Mouse (Mus musculus): ENCODE results near the gene Ppt1.

Gene Ppt1

DNA sequence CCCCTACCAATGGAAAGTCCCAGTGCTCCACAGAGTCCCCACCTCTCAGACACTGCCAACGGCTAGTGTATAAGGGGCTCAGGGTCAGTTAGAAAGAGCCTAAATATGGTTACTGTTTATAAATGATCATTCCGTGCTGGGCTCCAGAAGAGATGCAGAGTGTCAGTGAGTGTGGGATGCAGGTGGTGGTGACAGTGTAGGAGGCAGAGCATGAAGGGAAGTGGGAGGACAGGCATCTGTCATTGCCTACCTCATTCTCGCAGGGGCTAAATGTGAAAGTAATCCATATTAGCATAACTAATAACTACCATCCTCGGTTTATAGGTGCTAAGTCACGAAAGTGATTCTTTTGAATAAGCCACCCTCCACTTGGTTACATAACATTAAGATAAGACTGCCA is 34.7 kb downstream of the Ppt1 start:
- no peak for DNase-seq

DNA sequence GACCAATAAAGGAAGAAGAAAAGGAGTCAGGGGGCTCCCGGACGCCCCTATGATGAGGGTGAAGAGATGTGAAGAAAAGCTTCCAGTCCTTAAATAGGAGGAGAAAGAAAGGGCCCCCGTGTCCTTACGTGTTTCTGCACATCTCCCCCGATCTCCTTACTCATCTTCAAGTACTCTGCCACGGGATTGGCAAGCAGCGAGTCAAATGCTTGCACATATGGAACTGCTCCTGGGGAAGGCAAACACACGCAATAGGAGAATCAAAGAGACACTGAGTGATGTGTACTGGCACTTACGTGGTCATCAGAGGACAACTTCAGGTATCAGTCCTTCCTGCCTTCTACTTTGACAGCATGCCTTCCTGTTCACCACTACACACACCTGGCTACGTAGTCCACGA is 35.2 kb downstream of the Ppt1 start:
- DNase-seq: no peak

DNA sequence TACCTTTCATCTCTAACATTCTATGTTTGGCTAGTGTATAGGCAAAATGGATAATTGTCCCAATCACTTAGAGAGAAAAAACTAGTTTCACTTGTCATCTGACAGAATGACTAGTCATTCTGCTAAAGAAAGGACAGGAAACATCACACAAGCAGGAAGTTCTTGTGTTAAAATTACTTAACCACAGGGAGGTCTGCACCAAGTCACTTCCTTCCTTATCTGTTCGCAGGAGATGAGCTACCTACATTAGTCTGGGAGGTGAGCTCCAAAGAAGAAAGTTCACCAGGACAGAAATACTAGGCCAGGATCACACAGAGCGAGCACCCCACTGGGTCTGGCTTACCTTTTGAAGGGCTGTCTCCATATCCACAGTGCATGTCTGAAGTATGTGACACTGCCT is 35.9 kb downstream of the Ppt1 start:
- no peak for DNase-seq

DNA sequence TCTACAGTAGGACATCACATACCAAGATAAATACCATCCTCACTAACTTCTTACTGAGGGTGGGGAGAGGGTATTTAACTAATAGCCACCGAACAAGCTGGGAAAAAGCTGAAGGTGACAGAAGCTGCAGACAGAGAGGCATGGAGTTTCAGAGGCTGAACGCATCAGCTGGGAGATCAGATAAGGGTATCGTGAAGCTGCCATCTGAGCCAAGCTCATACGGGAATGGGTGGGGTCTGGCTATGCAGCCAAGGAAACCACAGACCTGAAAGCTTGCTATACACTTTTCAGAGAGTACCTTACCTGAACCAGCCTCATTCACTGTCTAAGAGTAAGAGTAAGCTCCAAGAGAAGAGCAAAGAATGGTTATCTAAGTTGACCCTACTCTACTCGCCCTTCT is 37.0 kb downstream of the Ppt1 start:
- DNase-seq: no peak

DNA sequence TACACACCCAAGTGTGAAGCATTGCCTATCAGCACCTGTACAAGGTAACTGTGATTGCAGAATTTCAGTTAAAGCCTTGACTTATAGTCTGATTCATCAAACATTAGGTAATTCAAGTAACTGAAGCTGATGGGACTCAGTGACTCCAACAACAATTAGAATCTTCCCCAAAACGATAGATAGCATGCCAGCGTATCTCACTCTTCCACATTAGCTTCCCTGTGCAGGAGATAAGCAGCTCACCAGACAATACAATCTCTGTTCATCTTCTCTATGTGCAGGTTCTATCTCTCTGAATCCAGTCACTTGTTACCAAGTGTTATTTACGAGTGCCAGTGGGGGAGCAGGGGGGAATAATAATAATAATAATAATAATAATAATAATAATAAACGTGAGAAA is 37.5 kb downstream of the Ppt1 start:
- no peak for DNase-seq

DNA sequence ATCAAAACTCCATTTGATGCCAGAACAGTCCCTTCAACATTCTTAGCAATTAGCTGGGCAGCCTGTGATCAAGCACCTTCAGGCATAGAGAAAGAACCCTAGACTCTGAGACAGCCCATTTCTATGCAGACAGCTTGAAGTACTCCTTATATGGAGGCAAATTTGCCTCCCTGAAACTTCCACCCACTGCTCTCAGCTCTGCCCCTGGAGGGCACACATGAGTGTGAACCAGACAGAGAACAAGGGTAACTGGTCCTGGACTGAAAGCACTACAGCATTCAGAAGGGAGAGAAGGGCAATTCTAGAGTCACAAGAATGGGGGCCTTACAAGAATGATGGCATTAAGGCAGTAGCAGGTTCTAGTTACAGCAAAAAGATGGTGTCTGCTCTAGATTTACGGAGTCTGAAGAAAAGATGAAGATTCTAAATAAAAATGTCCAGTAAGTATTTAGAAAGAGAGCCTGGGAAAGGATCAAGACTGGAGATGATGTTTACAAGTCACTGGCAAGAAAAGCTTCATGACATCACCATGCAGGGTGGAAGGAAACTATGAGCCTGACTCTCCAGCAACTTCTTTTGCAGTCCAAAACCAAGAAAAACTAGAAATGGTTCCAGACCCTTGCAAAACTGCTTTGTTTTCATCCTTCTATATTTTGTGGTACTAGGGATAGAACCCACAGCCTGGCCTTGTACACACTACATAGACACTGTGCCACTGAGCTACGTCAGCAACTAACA is 42.5 kb downstream of the Ppt1 start:
- DNase-seq: peak; percentile 34

DNA sequence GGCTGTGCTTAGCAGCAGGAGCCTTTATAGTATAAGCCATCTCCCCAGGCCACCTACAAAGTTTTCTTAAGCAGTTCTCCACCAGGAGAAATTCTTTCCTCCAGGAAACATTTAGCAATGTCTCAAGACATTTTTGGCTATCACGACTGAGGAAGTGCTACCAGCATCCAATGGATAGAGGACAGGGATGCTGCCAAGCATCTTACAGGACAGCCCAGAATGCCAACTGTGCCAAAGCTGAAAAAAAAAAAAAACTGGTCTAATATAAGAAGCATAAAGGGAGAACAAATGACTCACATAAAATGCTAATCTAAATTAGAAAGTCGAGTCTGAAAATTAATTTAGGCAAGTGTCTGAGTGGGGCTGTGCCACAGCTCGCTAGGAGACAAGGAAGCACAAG is 46.5 kb downstream of the Ppt1 start:
- no peak for DNase-seq

DNA sequence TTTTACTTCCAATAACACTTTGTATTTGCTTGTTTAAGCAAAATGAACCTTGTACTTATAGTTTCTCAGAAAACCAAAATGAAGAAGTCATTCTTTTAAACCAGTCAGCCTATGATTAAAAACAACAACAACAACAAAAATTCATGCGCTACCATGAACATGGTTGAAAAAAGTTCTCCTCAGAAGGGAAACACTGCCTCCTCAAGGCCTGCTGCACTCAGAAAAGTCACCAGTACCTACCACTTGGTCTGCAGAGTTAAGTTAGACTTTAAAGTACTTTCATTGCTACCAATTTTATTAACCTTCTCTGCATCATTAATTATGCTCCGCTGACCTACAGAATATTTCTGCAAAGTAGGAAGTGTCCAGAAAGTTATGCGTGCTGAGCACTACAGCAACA is 47.3 kb downstream of the Ppt1 start:
- no peak for DNase-seq

DNA sequence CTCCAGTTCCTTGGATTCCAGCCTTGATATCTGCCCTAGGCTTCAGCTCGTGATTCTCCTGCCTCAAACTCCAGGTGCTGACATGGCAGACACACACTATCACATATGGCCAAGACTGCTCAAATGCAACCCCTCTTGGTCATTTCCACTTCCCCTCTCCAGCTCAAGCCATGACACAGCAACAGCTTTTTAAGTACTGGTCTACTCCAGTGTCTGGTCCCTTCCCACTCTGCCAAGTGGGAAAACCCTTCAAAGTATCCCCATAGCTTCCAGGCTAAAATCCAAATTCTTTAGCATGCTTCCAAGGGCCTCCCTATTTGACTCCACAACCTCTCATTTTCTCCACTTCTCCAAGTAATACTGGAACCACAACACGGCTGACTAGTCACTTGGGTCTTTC is 48.0 kb downstream of the Ppt1 start:
- DNase-seq: no peak

DNA sequence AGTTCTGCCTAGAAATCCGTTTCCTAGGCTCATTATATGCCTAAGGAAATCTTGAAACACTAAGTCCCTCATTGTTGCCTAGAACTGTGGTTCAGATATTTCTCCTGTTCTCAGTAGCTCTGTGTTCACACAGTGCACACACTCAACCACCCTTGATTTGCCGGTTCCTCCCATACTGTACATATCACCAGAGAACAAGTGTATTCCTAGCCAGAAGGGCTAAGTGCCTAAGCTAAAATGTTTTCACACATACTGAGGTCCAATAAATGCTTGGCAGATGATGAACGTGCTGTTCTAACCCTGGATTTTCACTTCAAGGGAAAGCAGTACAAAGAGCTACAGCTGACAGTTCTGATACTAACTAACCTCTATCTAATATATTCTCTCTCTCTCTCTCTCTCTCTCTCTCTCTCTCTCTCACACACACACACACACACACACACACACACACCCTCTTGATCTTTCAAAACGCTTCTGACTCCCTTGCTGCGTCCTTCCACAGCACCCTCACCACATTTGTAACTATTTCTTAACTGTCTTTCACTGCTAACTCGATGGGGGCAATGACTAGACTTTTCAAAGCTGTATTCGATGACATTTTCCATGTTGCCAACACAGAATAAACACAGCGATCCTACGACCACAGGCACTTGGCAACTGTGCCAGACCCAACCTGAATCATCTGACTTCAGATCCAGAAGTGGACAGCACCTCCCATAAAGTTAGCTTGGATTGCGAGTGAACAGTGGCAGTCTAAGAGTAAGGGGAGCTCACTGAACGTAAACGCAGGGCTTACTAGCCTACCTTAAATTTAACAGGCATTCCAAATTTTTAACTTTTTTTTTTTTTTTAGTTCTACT is 48.7 kb downstream of the Ppt1 start:
- DNase-seq: no peak

DNA sequence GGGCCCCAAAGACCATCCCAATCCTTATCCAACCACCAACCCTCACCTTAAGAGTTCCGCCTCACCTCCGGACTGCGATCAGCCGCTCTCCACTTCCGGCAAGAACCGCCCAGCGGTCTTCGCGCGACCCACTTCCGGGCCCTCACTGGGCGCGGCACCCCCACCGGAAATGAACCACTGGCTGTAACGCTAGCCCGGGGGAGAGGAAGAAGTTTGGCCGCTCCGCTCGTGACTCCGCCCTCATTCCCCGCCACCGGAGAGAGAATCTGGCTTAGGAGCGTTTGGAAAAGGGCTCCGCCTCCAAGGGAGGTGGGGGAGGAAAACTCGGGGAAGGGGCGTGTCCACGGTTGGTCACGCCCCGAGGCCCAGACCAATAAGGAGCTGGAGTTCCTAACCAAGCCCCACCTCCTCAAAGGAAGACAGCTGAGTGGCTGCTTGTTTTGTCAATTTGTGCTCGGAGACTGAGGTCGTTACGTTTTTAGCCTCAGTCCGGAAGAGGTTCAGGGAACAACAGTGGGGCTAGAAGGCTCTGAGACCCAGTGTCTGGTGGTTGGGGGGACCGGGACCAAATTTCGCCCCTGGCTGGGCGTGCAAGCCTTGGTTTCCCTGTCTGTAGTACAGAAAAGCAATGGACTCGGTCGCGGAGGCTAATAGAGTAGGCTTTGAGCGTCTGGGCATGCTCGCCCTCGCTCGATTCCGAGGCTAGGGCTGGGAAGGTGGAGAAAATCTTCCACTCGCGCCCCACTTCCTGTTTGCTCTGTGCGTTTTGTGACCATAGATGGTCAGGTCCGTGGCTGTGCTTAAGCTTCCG is 49.9 kb downstream of the Ppt1 start, which contains the start of gene Cap1:
TSS of gene Cap1 (minus strand) at position 289 of the 811 bp plus-strand sequence.
- DNase-seq: peak; percentile 91

DNA sequence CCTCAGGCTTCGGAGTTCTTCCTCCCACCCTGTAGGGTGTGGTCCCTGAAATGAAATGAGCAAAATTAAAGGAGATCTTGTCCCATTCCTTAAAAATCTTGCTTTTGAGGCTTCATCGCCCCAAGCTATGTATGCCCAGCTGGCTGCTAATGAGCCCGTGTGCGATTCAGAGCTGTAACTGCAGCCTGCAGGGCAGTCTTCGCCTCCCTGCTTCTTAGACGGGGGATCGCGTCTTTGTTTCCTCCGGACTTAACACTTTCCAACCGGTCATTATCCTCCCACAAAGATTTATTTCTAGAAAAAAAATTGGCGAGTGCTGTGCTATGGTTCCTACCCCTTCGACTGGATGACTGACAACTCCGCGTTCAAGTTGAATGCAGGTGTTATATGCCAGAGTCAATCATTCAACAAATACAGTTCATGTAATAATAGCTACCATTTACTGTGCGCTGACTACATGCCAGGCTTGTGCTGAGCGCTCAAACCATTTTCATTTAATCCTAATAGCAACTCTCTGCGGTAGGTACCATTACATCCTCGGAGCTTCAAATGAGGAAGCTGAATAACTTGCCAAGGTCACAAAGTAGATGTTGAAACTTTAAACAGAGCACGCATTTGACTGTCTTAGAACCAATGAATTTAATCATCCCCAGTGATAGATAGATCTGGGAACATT is 50.7 kb downstream of the Ppt1 start:
- DNase-seq: no peak

DNA sequence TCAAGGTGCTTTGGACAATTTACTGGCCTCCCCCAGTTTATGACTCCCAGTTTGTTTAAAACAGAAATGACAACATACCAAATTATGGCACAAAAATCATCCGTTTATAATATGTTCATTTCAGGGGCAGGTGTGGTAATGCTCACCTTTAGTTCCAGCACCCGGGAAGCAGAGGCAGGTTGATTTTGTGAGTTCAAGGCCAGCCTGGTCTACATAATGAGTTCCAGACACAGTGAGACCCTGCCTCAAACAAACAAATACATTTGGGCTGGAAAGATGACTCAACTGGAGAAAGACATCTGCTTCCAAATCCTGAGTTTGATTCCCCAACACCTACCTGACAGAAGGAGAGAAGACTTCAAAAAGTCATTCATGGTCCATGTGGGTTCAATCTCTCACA is 51.3 kb downstream of the Ppt1 start:
- DNase-seq: no peak

DNA sequence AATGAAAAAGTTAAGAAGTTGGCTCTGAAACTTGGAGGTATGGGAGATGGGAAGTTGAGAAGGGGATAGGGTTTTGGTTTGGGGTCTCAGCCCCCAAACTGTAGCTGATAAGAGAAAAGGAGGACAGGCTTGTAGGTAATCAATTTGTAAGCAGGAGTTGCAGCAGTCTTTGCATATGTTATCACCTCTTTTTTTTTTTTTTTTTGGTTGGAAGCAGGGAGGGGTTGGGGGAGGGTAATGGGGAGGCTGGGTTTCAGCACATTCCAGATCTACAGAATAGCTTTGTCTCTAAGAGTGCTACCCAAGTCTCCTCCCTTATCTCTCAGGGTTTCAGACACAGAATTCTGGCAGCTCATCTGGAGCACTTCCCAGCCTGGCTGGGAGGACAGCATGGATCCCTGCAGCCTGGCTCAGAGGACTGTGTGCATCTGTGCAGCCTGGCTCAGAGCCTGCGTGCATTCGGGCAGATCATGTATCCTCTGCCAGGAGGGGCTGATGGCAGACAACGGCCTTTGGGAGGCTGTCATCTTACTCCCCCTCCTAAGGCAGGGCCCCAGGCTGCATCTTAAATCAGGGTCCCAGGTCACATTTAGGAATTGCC is 54.9 kb downstream of the Ppt1 start:
- no peak for DNase-seq

DNA sequence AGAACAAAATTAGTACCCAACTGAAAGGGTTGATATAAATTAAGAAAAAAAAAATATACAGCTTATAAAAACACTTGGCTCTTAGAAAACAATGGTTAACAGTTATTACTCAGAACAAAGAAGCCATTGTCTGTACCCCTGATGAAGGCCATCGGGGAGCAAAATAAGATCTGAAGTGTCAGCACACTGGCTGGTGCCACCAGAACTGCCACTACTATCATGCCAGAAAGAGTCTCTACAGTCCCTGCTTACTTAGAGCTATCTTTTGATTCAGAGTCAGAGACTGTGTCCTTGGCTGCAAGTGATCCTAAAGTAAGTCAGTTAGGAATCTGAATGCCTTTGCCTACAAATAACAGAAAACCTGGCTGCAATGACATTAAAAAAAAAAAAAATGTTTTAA is 55.6 kb downstream of the Ppt1 start:
- no peak for DNase-seq

DNA sequence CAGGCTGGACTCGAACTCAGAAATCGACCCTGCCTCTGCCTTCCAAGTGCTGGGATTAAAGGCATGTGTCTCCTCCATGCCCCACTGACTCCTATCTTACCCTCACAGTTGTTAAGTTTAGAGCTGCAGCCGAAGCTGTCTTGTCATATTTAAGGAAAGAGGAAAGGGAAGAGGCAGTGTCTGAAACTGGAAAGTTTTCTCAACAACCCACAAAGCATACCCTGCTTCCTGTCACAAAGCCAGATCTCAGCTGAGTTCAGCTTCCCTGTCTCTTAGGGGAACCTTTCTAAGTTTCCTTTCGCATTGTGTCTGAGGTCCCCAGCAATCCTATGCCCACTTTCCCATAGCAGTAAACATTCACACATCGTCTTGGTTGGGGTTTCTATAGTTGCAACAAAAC is 56.1 kb downstream of the Ppt1 start:
- no peak for DNase-seq

DNA sequence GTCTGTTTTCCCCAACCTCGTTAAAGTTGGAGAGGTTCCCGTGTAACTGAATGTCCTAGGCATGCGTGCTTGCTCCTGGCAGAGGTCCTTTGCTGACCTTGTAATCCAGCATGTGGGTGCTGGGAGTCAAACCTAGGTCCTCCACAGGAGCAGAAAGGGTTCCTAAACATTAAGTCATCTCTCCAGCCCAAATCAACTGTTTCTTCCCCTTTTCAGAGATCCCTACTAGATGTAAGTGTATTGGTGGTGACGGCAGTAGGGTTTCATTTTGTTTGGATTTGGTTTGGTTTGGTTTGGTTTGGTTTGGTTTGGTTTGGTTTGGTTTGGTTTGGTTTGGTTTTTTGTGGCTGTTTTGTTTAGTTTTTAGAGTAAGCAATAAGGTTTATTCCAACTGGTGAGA is 61.7 kb downstream of the Ppt1 start:
- no peak for DNase-seq

DNA sequence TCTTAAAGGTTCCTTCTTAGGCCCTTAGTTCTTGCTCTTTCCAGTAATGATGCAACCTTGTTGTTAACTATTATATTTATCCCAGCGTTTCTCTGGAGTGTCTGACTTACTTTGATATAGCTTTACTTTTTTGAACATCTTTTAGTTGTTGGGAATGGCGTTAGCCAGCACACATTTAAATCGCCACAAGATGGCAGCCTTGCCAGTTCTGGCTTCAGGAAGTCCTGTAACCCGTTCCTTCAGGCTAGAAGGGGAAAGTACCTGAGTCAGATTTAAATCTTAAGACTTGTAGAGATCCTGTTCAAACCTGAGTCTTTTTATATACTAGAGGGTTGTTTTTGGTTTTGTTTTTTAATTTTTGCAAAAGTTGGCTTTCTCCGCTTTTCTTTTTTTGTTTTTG is 62.3 kb downstream of the Ppt1 start:
- peak; percentile 85 for DNase-seq

DNA sequence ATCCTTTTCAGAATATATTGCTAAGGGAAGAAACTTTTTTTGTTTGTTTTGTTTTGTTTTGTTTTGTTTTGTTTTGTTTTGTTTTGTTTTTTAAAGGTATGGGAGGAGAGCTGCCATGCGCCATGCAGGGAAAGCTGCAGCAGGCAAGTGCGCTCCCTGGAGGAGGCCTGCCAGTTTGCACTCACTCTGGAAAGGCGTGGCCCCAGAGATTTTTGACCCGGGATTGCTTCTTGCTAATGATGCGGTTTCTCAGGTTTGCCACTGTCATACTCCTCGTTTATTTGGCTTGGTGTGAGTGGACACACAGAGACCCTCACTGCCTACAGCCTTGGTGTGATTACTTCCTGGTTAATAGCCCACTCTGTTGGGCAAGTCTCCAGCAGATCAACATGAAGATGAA is 66.1 kb downstream of the Ppt1 start:
- peak; percentile 69 for DNase-seq

DNA sequence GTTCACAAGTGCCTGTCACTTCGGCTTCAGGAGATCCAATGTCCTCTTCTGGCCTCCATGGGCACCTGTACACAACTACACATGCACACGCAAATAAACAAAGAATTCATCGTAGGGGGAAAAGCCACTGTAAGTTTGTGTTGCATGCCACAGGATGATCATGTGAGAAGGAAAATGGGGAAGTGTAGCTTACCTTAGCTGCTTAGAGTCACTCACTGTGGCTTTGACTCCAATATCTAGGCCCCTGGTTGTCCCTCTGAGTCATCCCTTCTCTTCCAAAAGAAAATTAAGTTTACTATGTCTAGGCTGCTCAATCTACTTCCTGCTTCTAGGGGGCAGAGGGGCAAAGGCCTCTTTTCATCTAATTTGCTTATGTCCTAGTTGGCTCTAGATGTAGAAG is 67.7 kb downstream of the Ppt1 start:
- DNase-seq: no peak

DNA sequence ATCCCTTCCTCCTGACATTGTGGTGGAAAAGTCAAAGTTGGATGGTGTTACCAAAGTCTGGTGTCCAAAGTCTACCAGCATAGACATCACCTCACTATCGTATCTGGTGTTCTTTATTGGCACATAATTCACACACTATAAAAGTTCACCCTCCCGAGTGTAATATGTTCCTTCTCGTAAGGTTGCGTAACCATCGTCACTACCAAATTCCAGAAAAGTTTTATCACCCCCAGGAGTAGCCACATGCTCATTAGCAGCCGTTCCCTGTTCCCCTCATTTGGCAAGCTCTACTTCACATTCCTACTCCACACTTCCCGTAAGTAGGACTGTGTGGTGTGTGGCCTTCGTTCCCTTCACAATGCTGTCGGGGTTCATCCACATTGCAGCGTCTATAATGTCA is 69.3 kb downstream of the Ppt1 start:
- no peak for DNase-seq
